Mouse (Mus musculus) liver, embryonic 14.5 days (tissue): Measurements from ENCODE around the gene Lamc2.

Experiments
- CTCF ChIP-seq: IDR thresholded peaks from 2 replicates; pipeline ENCODE4 v1.5.1; 2016; ENCODE audit warnings: antibody characterized with exemption, low read depth, control low read depth
- EP300 ChIP-seq: IDR thresholded peaks from 2 replicates; pipeline ENCODE4 v1.6.1; 2016; ENCODE audit warnings: antibody characterized with exemption, low read depth

DNA sequence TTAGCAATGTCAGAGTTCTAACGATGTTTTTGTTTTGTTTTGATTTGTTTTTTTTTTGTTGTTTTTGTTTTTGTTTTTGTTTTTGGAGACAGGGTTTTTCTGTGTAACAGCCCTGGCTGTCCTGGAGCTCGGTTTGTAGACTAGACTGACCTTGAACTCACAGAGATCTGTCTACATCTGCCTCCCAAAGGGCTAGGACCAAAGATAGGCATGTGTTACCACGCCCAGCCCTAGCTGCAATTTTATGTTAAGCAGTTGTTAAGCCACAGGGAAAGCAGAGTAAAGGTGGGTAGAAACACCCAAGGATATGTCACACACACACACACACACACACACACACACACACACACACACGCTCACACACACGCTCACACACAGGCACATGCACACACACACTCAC is 76.9 kb downstream of the Lamc2 start:
- TF ChIP-seq CTCF (no peak), EP300 (no peak)
